Mouse (Mus musculus): ENCODE results near the gene Rnf213. TPM values are rescaled to one million over a fixed set of nuclear protein-coding genes. Genes with fewer than 3 reads are reported as not detected.
"Not testable (repeated sequence)": the region's sequence is repeated elsewhere in the genome, so short reads cannot be mapped to it uniquely, and the experiment has no call there.

Rnf213 gene
- polyA plus RNA-seq, 1 experiment from 2014 or later: 3.2 TPM

- 82% methylated on average over 4 of the region's 4 CpGs for WGBS
Observed at GRCm38 (mm10) chr11:119384904-119385303, 8.0 kb upstream of the Rnf213 start.

GRCm38 (mm10) chr11:119386306-119386705 is 6.6 kb upstream of the Rnf213 start:
- no peak overlapping the region for H3K27ac ChIP-seq (replicated peaks; ENCODE audit: low read depth, low read length)
- no peak overlapping the region for H3K9ac ChIP-seq (replicated peaks; ENCODE audit: low read length)
- peaks cover 31% of the 10 kb centered on the region for H3K27me3 ChIP-seq (ENCODE audit: control insufficient read depth, insufficient read depth, low read length)
- DNase-seq (no peak), ATAC-seq (ENCODE audit: low FRiP score, low TSS enrichment) (no peak)
- no peaks in the 10 kb centered on the region for H3K36me3 ChIP-seq (ENCODE audit: control insufficient read depth, insufficient read depth, low read length)
- no peak overlapping the region for H3K4me2 ChIP-seq (ENCODE audit: low read length)
- 94% methylated on average over 5 of the region's 5 CpGs for WGBS
- H3K4me3 ChIP-seq (replicated peaks; ENCODE audit: low read depth, low read length): no peak overlapping the region
- no peaks in the 10 kb centered on the region for H3K9me3 ChIP-seq (ENCODE audit: control insufficient read depth, low read length)
- H3K4me1 ChIP-seq (ENCODE audit: control insufficient read depth, insufficient read depth, low read length): peaks cover 4% of the 10 kb centered on the region; the same call in 1 of the 2 replicates

More at GRCm38 (mm10) chr11:119384904-119385303, 8.0 kb upstream of the Rnf213 start:
- Histone ChIP-seq H3K4me1 (ENCODE audit: control insufficient read depth, insufficient read depth, low read length) (peaks cover 3% of the 10 kb centered on the region; the same call in 1 of the 2 replicates), H3K9me3 (ENCODE audit: control insufficient read depth, low read length) (no peaks in the 10 kb centered on the region), H3K27ac (replicated peaks; ENCODE audit: low read depth, low read length) (no peak overlapping the region), H3K9ac (replicated peaks; ENCODE audit: low read length) (no peak overlapping the region), H3K4me2 (ENCODE audit: low read length) (no peak overlapping the region), H3K4me3 (replicated peaks; ENCODE audit: low read depth, low read length) (no peak overlapping the region), H3K36me3 (ENCODE audit: control insufficient read depth, insufficient read depth, low read length) (no peaks in the 10 kb centered on the region), H3K27me3 (ENCODE audit: control insufficient read depth, insufficient read depth, low read length) (peaks cover 17% of the 10 kb centered on the region)
- no peak for DNase-seq
- no peak for ATAC-seq (ENCODE audit: low FRiP score, low TSS enrichment)

- peaks cover 40% of the 10 kb centered on the region for H3K27me3 ChIP-seq (ENCODE audit: control insufficient read depth, insufficient read depth, low read length)
- WGBS: 30% methylated on average over 3 of the region's 3 CpGs
Observed at GRCm38 (mm10) chr11:119387273-119387672, 5.6 kb upstream of the Rnf213 start.

DNA sequence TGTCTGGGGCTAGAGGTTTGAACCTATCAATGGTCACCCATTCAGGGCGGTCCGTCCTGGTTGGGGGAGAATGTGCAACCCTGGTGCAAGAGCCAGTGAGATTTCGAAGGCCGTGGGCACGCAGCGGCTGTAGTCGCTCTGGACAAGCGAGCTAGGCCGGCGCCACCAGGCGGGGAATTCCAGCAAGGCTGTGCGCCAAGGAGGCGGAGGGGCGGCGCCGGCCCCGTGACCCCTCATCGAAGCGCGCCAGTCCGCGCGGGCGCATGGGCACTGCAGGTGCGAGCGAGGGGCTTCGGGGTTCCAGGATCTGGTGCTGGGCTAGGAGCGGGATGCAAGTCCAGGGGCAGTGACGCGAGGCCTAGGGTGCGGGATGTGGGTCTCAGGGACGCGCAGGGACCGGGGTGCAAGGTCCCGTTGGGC is 3.0 kb upstream of the Rnf213 start:
- H3K27ac ChIP-seq (replicated peaks; ENCODE audit: low read depth, low read length): no peak overlapping the region
- H3K9ac ChIP-seq (replicated peaks; ENCODE audit: low read length): peak overlapping the region; percentile 37
- ATAC-seq (ENCODE audit: low FRiP score, low TSS enrichment): no peak
- H3K36me3 ChIP-seq (ENCODE audit: control insufficient read depth, insufficient read depth, low read length): no peaks in the 10 kb centered on the region
- peak; percentile 74 for DNase-seq
- H3K27me3 ChIP-seq (ENCODE audit: control insufficient read depth, insufficient read depth, low read length): peaks cover 65% of the 10 kb centered on the region
- peak overlapping the region; percentile 78 for H3K4me2 ChIP-seq (ENCODE audit: low read length)
- H3K9me3 ChIP-seq (ENCODE audit: control insufficient read depth, low read length): no peaks in the 10 kb centered on the region
- H3K4me1 ChIP-seq (ENCODE audit: control insufficient read depth, insufficient read depth, low read length): peaks cover 8% of the 10 kb centered on the region; the same call in 1 of the 2 replicates
- H3K4me3 ChIP-seq (replicated peaks; ENCODE audit: low read depth, low read length): peak overlapping the region; percentile 41
- under 1% methylated on average over 35 of the region's 35 CpGs for WGBS

More at GRCm38 (mm10) chr11:119387273-119387672, 5.6 kb upstream of the Rnf213 start:
- H3K27ac ChIP-seq (replicated peaks; ENCODE audit: low read depth, low read length); H3K9ac ChIP-seq (replicated peaks; ENCODE audit: low read length); H3K4me3 ChIP-seq (replicated peaks; ENCODE audit: low read depth, low read length); DNase-seq; ATAC-seq (ENCODE audit: low FRiP score, low TSS enrichment); H3K9me3 ChIP-seq (ENCODE audit: control insufficient read depth, low read length); H3K36me3 ChIP-seq (ENCODE audit: control insufficient read depth, insufficient read depth, low read length); H3K4me2 ChIP-seq (ENCODE audit: low read length); H3K4me1 ChIP-seq (ENCODE audit: control insufficient read depth, insufficient read depth, low read length): not testable (repeated sequence)

DNA sequence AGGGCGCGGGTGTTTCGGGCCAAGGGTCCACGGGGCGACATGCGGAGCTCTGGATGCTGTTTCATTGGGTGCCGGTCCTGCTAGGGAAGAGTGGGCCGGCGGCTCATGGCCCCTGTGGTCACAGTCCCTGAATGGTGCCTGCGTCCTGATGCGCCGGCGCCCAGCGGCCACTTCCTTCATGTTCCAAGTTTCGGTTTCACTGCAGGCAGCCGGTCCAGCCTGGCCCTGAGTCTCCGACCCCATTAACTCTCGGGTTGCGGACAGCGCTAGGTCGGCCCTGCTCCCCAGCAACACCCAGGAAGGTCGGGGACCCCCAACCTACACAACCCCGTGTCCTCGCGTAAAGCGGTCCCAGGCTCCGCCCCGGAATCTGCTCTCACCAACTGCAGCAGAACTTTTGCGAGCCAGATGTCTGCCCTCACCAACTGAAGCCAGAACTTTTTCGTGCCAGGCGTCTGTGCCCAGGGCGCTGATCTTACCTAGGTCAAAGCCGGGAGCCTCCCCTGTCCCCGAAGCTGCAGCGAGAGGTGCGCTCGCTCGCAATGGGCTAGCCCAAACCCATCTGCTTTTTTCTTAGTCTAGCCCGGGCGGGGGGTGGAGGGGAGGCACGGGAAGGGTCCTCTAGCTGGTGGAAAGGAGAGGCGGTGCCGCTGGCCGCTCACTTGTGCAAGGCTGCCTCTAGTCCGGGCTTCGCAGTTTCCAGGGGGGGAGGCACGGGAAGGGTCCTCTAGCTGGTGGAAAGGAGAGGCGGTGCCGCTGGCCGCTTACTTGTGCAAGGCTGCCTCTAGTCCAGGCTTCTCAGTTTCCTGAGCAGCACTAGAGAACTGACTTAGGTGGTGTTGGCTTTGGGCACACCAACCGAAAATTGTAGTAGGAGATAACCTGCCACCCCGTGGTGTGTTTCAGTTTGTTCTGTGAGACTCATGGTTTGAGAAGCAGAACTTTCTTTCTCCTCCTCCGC is 2.3 kb upstream of the Rnf213 start:
- DNase-seq (peak; percentile 30), ATAC-seq (ENCODE audit: low FRiP score, low TSS enrichment) (no peak)
- peaks cover 8% of the 10 kb centered on the region; the same call in 1 of the 2 replicates for H3K4me1 ChIP-seq (ENCODE audit: control insufficient read depth, insufficient read depth, low read length)
- peak overlapping the region; percentile 41 for H3K4me3 ChIP-seq (replicated peaks; ENCODE audit: low read depth, low read length)
- H3K4me2 ChIP-seq (ENCODE audit: low read length): peak overlapping the region; percentile 78
- no peaks in the 10 kb centered on the region for H3K36me3 ChIP-seq (ENCODE audit: control insufficient read depth, insufficient read depth, low read length)
- no peak overlapping the region for H3K27ac ChIP-seq (replicated peaks; ENCODE audit: low read depth, low read length)
- no peaks in the 10 kb centered on the region for H3K9me3 ChIP-seq (ENCODE audit: control insufficient read depth, low read length)
- 2% methylated on average over 53 of the region's 53 CpGs for WGBS
- H3K27me3 ChIP-seq (ENCODE audit: control insufficient read depth, insufficient read depth, low read length): peaks cover 71% of the 10 kb centered on the region
- peak overlapping the region; percentile 37 for H3K9ac ChIP-seq (replicated peaks; ENCODE audit: low read length)

- Histone ChIP-seq H3K27me3 (ENCODE audit: control insufficient read depth, insufficient read depth, low read length) (peaks cover 76% of the 10 kb centered on the region), H3K4me3 (replicated peaks; ENCODE audit: low read depth, low read length) (no peak overlapping the region), H3K36me3 (ENCODE audit: control insufficient read depth, insufficient read depth, low read length) (no peaks in the 10 kb centered on the region), H3K4me1 (ENCODE audit: control insufficient read depth, insufficient read depth, low read length) (peaks cover 8% of the 10 kb centered on the region; the same call in 1 of the 2 replicates), H3K9me3 (ENCODE audit: control insufficient read depth, low read length) (no peaks in the 10 kb centered on the region), H3K4me2 (ENCODE audit: low read length) (no peak overlapping the region), H3K9ac (replicated peaks; ENCODE audit: low read length) (no peak overlapping the region), H3K27ac (replicated peaks; ENCODE audit: low read depth, low read length) (no peak overlapping the region)
- ATAC-seq (ENCODE audit: low FRiP score, low TSS enrichment) (no peak), DNase-seq (no peak)
- WGBS: 29% methylated on average over 7 of the region's 7 CpGs
Observed at GRCm38 (mm10) chr11:119391386-119392000, 1.4 kb upstream of the Rnf213 start.

DNA sequence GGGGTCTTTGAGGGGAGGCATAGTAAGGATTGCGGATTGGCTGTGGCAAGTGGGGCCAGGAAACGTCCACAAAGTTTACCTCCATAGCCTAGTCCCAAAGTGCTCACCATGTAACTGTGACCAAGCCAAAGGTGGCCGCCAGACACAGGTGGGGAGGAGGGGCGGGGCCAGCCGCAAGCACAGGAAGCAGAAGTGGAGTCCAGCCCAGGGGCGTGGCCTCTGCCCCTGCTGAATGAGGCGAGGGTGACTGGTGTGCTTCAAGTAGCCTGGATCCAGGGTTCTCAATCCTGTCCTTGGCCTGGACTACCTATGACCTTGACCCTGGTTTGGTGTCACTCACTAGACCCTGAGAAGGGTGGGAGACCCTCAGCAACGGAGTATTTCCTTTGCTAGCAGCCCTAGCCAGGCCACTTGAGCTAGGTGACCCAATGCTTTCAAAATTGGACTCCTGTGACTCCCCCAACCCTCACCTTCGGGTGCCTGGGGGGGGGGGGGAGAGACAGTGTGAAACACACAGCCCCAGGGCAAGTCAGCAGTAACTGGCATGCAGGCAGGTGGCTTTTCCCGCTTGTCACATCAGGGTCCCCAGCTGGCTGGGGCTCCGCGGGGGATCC is 792 bp upstream of the Rnf213 start:
- WGBS: 8% methylated on average over 12 of the region's 12 CpGs
- H3K27me3 ChIP-seq (ENCODE audit: control insufficient read depth, insufficient read depth, low read length): peaks cover 76% of the 10 kb centered on the region
- no peak overlapping the region for H3K4me2 ChIP-seq (ENCODE audit: low read length)
- ATAC-seq (ENCODE audit: low FRiP score, low TSS enrichment) (no peak), DNase-seq (no peak)
- no peak overlapping the region for H3K27ac ChIP-seq (replicated peaks; ENCODE audit: low read depth, low read length)
- H3K36me3 ChIP-seq (ENCODE audit: control insufficient read depth, insufficient read depth, low read length): no peaks in the 10 kb centered on the region
- H3K9ac ChIP-seq (replicated peaks; ENCODE audit: low read length): no peak overlapping the region
- H3K4me3 ChIP-seq (replicated peaks; ENCODE audit: low read depth, low read length): no peak overlapping the region
- H3K4me1 ChIP-seq (ENCODE audit: control insufficient read depth, insufficient read depth, low read length): peaks cover 8% of the 10 kb centered on the region; the same call in 1 of the 2 replicates
- no peaks in the 10 kb centered on the region for H3K9me3 ChIP-seq (ENCODE audit: control insufficient read depth, low read length)

DNA sequence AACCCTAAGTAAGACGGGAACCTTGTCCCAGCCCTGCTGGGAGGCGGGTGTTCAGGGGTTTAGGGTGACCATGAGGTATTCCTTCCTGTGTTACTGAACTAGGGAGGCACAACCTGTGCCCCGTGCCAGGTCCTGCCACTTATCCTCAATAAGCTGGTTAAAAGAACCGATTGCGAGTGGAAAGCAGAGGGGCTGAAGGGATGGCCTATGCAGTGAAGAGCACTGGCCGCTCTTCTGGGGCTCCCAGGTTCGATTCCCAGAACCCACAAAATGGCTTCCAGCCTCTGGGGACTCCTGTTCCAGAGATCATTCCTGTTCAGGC is 544 bp downstream of the Rnf213 start:
- no peak for ATAC-seq (ENCODE audit: low FRiP score, low TSS enrichment)
- Histone ChIP-seq H3K4me1 (ENCODE audit: control insufficient read depth, insufficient read depth, low read length) (peaks cover 8% of the 10 kb centered on the region; the same call in 1 of the 2 replicates), H3K9me3 (ENCODE audit: control insufficient read depth, low read length) (no peaks in the 10 kb centered on the region), H3K27ac (replicated peaks; ENCODE audit: low read depth, low read length) (no peak overlapping the region), H3K36me3 (ENCODE audit: control insufficient read depth, insufficient read depth, low read length) (no peaks in the 10 kb centered on the region), H3K9ac (replicated peaks; ENCODE audit: low read length) (no peak overlapping the region), H3K27me3 (ENCODE audit: control insufficient read depth, insufficient read depth, low read length) (peaks cover 74% of the 10 kb centered on the region), H3K4me3 (replicated peaks; ENCODE audit: low read depth, low read length) (peak overlapping the region; percentile 30; the same call in 1 of the 2 replicates), H3K4me2 (ENCODE audit: low read length) (peak overlapping the region; percentile 55)
- 27% methylated on average over 7 of the region's 7 CpGs for WGBS
- no peak for DNase-seq
